Mouse (Mus musculus) midbrain, embryonic 10.5 days (tissue): ENCODE measurements around the gene Timm10b. TPM values are rescaled to one million over a fixed set of nuclear protein-coding genes. Genes with fewer than 3 reads are reported as not detected.

Experiments used
- DNase-seq: peaks from one replicate; pipeline ENCODE4 v3.0.0-alpha.2; 2017; ENCODE audit warnings: low spot score
- H3K27ac ChIP-seq: fragments of 300-500 bp; sonication (generic); replicated peaks from 2 replicates; pipeline ENCODE4 v1.5.1; 2016; ENCODE audit warnings: mild to moderate bottlenecking
- H3K27me3 ChIP-seq: fragments of 300-500 bp; sonication (generic); 2 replicates; pipeline ENCODE4 v1.6.1; 2016; ENCODE audit warnings: low read depth, mild to moderate bottlenecking; ENCODE audit not compliant: poor library complexity, severe bottlenecking
- H3K36me3 ChIP-seq: fragments of 300-500 bp; sonication (generic); 2 replicates; pipeline ENCODE4 v1.6.1; 2016; ENCODE audit warnings: mild to moderate bottlenecking, moderate library complexity
- H3K4me1 ChIP-seq: fragments of 300-500 bp; sonication (generic); 2 replicates; pipeline ENCODE4 v1.6.1; 2016
- H3K4me3 ChIP-seq: fragments of 300-500 bp; sonication (generic); 2 replicates; pipeline ENCODE4 v1.5.1; 2016; ENCODE audit warnings: mild to moderate bottlenecking, moderate library complexity
- H3K9me3 ChIP-seq: fragments of 300-500 bp; sonication (generic); replicated peaks from 2 replicates; pipeline ENCODE4 v1.6.1; 2016; ENCODE audit warnings: mild to moderate bottlenecking
- WGBS: fragments of 180-500 bp; shearing (Covaris S2); methylation state at CpG from one replicate; pipeline ENCODE4 v1.1.7; 2016; 5-methylcytosine and 5-hydroxymethylcytosine counted together
- polyA plus RNA-seq: library from polyadenylated mRNA; unstranded; fragments of >200 nt; fragmentation: Nextera tagmentation; extraction: Ambion mirVana; gene quantifications from 2 replicates; pipeline ENCODE4 v1.2.1, GENCODE M21; 2016

Gene Timm10b
- polyA plus RNA-seq, 1 experiment from 2014 or later = 164 TPM

DNA sequence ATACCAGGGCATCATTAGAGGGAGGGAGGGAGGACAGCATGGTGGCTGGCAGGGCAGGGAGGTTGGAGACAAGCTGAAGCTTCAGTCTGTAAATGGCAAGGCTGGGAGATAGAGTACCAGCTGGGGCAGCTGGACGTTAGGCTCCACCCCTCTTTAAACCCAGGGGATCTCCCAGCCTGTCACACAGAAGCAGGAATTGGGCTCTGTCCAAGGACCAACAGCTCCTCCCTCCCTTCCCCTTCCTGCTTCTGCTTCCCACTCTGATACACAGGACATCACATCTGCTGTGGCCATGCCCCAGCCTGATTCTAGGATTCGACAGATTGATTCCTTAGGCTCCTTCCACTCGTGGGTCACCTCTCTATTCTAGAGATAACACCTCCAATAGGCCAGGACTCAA lies 11.2 kb upstream of the Timm10b start:
- Histone ChIP-seq H3K27ac (peak overlapping the region; percentile 63), H3K9me3 (no peaks in the 10 kb centered on the region), H3K27me3 (peaks cover 25% of the 10 kb centered on the region), H3K4me3 (no peak overlapping the region), H3K4me1 (peaks cover 50% of the 10 kb centered on the region), H3K36me3 (peaks cover 16% of the 10 kb centered on the region)
- WGBS = 36% methylated on average over 3 of the region's 3 CpGs
- no peak for DNase-seq

DNA sequence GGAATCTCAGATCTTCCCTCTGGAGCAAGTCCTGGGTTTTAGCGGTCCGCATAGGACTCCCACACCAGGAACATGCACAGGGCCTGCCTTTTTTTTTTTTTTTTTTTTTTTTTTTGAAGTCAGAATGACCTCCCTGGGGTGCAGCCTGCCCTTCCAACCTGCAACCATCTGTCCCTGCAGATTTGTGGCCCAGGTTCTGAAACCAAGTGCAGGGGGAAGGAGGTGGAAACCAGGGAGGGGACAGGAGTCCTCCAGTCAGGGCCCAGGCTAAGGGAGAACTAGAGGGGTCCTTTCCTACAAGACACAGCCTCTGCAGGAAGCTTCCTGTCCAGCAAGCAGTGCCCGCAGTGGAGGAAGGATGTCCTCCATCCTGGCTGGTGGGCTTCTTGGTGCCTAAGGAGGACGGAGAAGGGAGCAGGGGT lies 7.3 kb upstream of the Timm10b start:
- Histone ChIP-seq H3K9me3 (no peaks in the 10 kb centered on the region), H3K27ac (peak overlapping the region; percentile 89), H3K36me3 (peaks cover 22% of the 10 kb centered on the region), H3K4me3 (peak overlapping the region; percentile 91), H3K4me1 (peaks cover 70% of the 10 kb centered on the region), H3K27me3 (peaks cover 37% of the 10 kb centered on the region)
- WGBS = 19% methylated on average over 4 of the region's 4 CpGs
- DNase-seq = no peak

- H3K9me3 ChIP-seq = no peaks in the 10 kb centered on the region
- DNase-seq = peak; percentile 91
- H3K4me3 ChIP-seq = peak within 1 kb of the TSS; percentile 91
- 2% methylated on average over 62 of the region's 71 CpGs for WGBS
- H3K4me1 ChIP-seq = peaks cover 68% of the 10 kb centered on the region
- peak within 1 kb of the TSS; percentile 89 for H3K27ac ChIP-seq
- peaks cover 31% of the 10 kb centered on the region for H3K27me3 ChIP-seq
- H3K36me3 ChIP-seq = peaks cover 28% of the 10 kb centered on the region
Observed at GRCm38 (mm10) chr7:105633127-105633800, 6.6 kb upstream of the Timm10b start, which contains the start of gene Trim3. Gene Trim3, minus strand, starts transcription at chr7:105633571.

GRCm38 (mm10) chr7:105633801-105634135 lies 6.1 kb upstream of the Timm10b start:
- Histone ChIP-seq H3K4me1 (peaks cover 64% of the 10 kb centered on the region), H3K4me3 (peak overlapping the region; percentile 91), H3K9me3 (no peaks in the 10 kb centered on the region), H3K27ac (peak overlapping the region; percentile 89), H3K36me3 (peaks cover 32% of the 10 kb centered on the region), H3K27me3 (peaks cover 31% of the 10 kb centered on the region)
- 6% methylated on average over 10 of the region's 10 CpGs for WGBS
- no peak for DNase-seq

DNA sequence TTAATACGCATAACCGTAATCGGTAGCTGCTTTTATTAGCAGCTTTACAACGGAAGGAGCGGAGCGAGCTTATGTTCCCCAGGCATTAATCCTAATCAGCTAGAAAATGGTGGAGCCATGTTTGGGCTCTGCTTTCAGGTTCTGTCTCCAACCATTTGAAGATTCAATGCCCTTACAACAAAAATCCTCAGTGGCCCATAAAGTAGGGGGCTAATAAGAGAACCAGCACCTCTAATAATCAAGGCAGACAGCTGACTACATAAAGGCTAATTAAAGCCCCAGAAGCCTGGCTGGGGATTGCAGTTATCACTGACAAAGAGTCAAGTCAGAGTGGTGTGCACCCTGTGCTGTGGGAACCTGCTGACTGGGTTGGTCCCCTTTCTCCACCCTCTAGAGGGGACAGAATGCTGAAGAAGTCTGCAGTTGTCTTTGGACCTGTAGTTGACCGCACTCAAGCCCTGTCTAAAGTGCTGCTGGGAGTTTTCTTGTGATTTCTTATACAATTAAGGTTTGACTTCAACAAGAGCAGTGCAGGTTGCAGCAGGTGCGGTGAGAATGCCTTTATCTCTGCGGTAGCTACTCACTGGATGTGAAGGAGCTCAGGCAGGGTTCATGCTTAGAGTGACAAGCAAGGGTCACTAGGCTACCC lies 5.5 kb upstream of the Timm10b start:
- DNase-seq = no peak
- WGBS = 56% methylated on average over 9 of the region's 9 CpGs
- Histone ChIP-seq H3K4me3 (peak overlapping the region; percentile 91), H3K4me1 (peaks cover 64% of the 10 kb centered on the region), H3K9me3 (no peaks in the 10 kb centered on the region), H3K27ac (no peak overlapping the region), H3K27me3 (peaks cover 31% of the 10 kb centered on the region), H3K36me3 (peaks cover 34% of the 10 kb centered on the region)

DNA sequence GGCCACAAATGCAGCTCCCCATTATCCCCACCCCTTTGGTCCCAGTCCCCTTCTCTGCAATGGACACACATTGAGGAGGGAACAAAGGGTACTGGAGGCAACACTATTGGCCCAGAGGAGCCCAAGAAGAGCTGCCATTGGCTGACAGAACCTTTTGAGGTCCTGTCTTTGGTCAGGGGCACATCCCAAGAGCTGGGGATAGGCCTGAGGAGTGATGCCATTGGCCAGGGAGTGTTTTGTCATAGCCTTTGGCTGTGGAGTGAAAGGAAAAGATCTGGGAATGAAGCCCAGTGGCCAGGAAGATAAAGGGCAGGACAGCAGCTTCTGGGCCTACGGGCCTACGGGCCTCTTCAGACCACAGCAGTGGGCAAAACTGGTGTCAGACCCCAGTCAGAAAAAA lies 4.1 kb upstream of the Timm10b start:
- H3K4me3 ChIP-seq = no peak overlapping the region
- peaks cover 58% of the 10 kb centered on the region for H3K4me1 ChIP-seq
- DNase-seq = no peak
- peaks cover 34% of the 10 kb centered on the region for H3K36me3 ChIP-seq
- no peak overlapping the region for H3K27ac ChIP-seq
- peaks cover 31% of the 10 kb centered on the region for H3K27me3 ChIP-seq
- no peaks in the 10 kb centered on the region for H3K9me3 ChIP-seq
- WGBS = 96% methylated on average over 2 of the region's 2 CpGs

DNA sequence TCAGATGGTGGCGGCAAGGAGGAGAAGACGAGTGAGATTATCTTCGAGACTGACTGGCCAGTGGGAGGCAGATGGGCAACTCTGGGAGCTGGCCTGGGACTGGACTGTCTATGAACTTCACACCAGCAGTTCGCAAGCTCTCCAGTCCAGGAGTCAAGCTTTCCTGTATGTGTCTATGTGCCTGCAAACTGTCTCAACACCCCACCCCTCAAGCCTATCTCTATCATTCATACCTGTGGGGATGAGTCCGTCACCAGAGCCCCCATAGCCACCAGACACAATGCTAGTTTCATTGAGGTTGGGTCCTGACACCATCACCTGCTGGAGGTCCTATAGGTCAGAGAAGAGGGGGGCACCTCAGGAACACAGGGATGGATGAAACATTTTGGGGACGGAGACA lies 1.1 kb upstream of the Timm10b start:
- H3K36me3 ChIP-seq = peaks cover 41% of the 10 kb centered on the region
- peaks cover 19% of the 10 kb centered on the region for H3K27me3 ChIP-seq
- H3K27ac ChIP-seq = no peak overlapping the region
- no peak for DNase-seq
- H3K9me3 ChIP-seq = no peaks in the 10 kb centered on the region
- H3K4me1 ChIP-seq = peaks cover 44% of the 10 kb centered on the region
- WGBS = 95% methylated on average over 6 of the region's 6 CpGs
- H3K4me3 ChIP-seq = no peak overlapping the region

DNA sequence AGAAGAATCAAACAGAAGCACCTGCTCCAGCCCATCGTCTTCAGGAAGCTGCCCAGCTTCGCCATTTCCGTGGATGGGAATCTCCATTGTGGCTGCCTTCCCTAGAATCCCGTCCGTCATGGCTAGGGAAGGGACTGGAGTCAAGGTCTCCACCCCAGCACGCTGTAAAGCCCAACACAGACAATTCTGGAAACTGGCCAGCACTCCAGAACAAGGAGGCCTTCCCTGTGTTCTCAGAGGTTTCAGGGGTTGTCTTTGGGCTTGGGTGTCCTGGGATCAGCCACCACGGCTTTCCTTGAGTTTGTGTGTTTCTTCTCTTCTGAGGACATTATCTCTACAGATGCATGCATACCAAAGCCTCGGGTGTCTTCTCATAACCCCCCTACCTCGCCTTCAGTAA lies 552 bp upstream of the Timm10b start:
- peak overlapping the region; percentile 83 for H3K4me3 ChIP-seq
- H3K36me3 ChIP-seq = peaks cover 46% of the 10 kb centered on the region
- no peak overlapping the region for H3K27ac ChIP-seq
- peaks cover 39% of the 10 kb centered on the region for H3K4me1 ChIP-seq
- WGBS = 82% methylated on average over 9 of the region's 9 CpGs
- no peak for DNase-seq
- H3K9me3 ChIP-seq = no peaks in the 10 kb centered on the region
- H3K27me3 ChIP-seq = peaks cover 18% of the 10 kb centered on the region

DNA sequence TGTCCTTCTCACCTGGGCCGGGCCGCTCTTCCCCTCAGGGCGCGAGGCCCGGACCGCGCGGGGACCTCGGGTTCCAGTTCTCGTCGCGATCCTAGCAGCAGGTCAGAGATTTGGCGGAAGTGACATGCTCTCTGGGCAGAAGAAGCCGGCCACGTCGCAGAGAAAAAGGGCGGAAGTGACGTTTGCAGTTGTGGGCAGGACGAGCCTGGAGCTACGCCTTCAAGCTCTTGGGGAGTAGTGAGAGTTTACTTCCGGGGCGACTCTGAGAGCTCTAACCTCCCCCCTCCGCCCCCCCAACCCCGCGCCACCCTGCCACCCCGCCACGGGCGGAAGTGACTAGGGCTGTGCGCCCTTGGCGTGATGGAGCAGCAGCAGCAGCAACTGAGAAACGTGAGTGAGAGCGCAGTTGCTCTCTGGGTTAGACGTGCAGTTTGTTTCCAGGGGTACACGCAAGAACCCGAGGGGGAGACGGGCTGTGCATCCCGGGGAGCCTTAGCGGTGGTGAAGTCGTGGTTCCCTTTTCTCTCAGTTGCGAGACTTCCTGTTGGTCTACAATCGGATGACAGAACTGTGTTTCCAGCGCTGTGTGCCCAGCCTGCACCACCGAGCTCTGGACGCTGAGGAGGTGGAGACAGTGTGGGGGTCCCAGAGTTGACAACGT lies 507 bp downstream of the Timm10b start, which contains the start of the genes Arfip2 and Gm45799:
Arfip2 (minus strand) TSS at position 184 of the 661 bp plus-strand sequence.
Gm45799 (plus strand) TSS at position 320 of the 661 bp plus-strand sequence.
- H3K27me3 ChIP-seq = peaks cover 7% of the 10 kb centered on the region
- peak; percentile 97 for DNase-seq
- H3K4me1 ChIP-seq = peaks cover 30% of the 10 kb centered on the region
- peak within 1 kb of the TSS; percentile 89 for H3K27ac ChIP-seq
- peaks cover 47% of the 10 kb centered on the region for H3K36me3 ChIP-seq
- peak within 1 kb of the TSS; percentile 83 for H3K4me3 ChIP-seq
- 0% methylated on average over 45 of the region's 45 CpGs for WGBS
- no peaks in the 10 kb centered on the region for H3K9me3 ChIP-seq

DNA sequence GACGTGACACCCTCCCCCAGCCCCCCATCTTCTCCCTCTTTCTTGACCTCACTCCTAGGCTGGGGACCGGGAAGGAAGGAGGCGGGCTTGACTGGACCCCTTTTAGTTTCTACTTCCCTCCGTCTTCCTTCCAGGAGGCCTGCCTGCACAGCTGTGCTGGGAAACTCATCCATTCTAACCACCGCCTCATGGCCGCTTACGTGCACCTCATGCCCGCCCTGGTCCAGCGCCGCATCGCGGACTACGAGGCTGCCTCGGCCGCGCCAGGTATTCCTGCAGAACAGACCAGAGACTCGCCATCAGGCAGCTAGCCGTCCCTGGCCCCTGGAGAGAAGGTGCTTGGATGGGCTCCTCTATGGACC lies 1.0 kb downstream of the Timm10b start:
- peaks cover 42% of the 10 kb centered on the region for H3K36me3 ChIP-seq

GRCm38 (mm10) chr7:105641936-105642335 lies 2.1 kb downstream of the Timm10b start:
- H3K36me3 ChIP-seq = peaks cover 31% of the 10 kb centered on the region
- peak overlapping the region; percentile 83; the same call in 1 of the 2 replicates for H3K4me3 ChIP-seq
- 82% methylated on average over 3 of the region's 3 CpGs for WGBS
- H3K4me1 ChIP-seq = peaks cover 26% of the 10 kb centered on the region
- no peaks in the 10 kb centered on the region for H3K27me3 ChIP-seq
- H3K9me3 ChIP-seq = no peaks in the 10 kb centered on the region
- no peak overlapping the region for H3K27ac ChIP-seq
- DNase-seq = no peak

More for the DNA sequence above, 1.0 kb downstream of the Timm10b start:
- H3K9me3 ChIP-seq = no peaks in the 10 kb centered on the region
- peak overlapping the region; percentile 89 for H3K27ac ChIP-seq
- H3K4me1 ChIP-seq = peaks cover 26% of the 10 kb centered on the region
- peaks cover 2% of the 10 kb centered on the region; the same call in 1 of the 2 replicates for H3K27me3 ChIP-seq
- under 1% methylated on average over 18 of the region's 18 CpGs for WGBS
- no peak for DNase-seq
- peak overlapping the region; percentile 83 for H3K4me3 ChIP-seq

GRCm38 (mm10) chr7:105650639-105651435 lies 11.0 kb downstream of the Timm10b start, which contains the start of gene Dnhd1:
Gene Dnhd1, plus strand, starts transcription at chr7:105650827.
- 2% methylated on average over 17 of the region's 17 CpGs for WGBS
- peak; percentile 76 for DNase-seq
- Histone ChIP-seq H3K9me3 (no peaks in the 10 kb centered on the region), H3K4me1 (peaks cover 12% of the 10 kb centered on the region), H3K36me3 (no peaks in the 10 kb centered on the region), H3K27ac (peak within 1 kb of the TSS; percentile 64), H3K4me3 (peak within 1 kb of the TSS; percentile 52), H3K27me3 (no peaks in the 10 kb centered on the region)
